Mouse (Mus musculus): ENCODE data around the gene Thbs1. TPM values are rescaled to one million over a fixed set of nuclear protein-coding genes. Genes with fewer than 3 reads are reported as not detected.

Thbs1 gene
- polyA plus RNA-seq, 1 experiment: 11.7 TPM

GRCm38 (mm10) chr2:118160547-118160946, 48.9 kb downstream of the Thbs1 start:
- H3K36me3 ChIP-seq (ENCODE audit: control insufficient read depth, insufficient read depth, low read length): no peaks in the 10 kb centered on the region
- WGBS: 81% methylated on average over 6 of the region's 6 CpGs
- TF ChIP-seq POLR2A (IDR thresholded peaks at IDR 0.05; ENCODE audit: low read depth, low read length): no peak
- H3K27me3 ChIP-seq (ENCODE audit: control insufficient read depth, insufficient read depth, low read length): no peaks in the 10 kb centered on the region
- H3K27ac ChIP-seq (ENCODE audit: insufficient read depth, low read length): no peak overlapping the region
- DNase-seq (ENCODE audit: low read depth in 1 of 2, low spot score in 2 of 2): no peak
- no peak overlapping the region for H3K4me3 ChIP-seq (ENCODE audit: extremely low read depth, insufficient read depth, insufficient read length)
- no peaks in the 10 kb centered on the region for H3K4me1 ChIP-seq (ENCODE audit: control insufficient read depth, insufficient read depth, insufficient read length)

- H3K27ac ChIP-seq (ENCODE audit: insufficient read depth, low read length): no peak overlapping the region
- TF ChIP-seq POLR2A (IDR thresholded peaks at IDR 0.05; ENCODE audit: low read depth, low read length): no peak
- TF ChIP-seq CTCF (IDR thresholded peaks at IDR 0.05; ENCODE audit: extremely low read depth, insufficient read depth, insufficient read length, insufficient replicate concordance): no peak
- DNase-seq (ENCODE audit: low read depth in 1 of 2, low spot score in 2 of 2): no peak
- 91% methylated on average over 2 of the region's 2 CpGs for WGBS
- H3K27me3 ChIP-seq (ENCODE audit: control insufficient read depth, insufficient read depth, low read length): no peaks in the 10 kb centered on the region
- H3K4me3 ChIP-seq (ENCODE audit: extremely low read depth, insufficient read depth, insufficient read length): no peak overlapping the region
- H3K4me1 ChIP-seq (ENCODE audit: control insufficient read depth, insufficient read depth, insufficient read length): no peaks in the 10 kb centered on the region
- H3K36me3 ChIP-seq (ENCODE audit: control insufficient read depth, insufficient read depth, low read length): no peaks in the 10 kb centered on the region
Measured at GRCm38 (mm10) chr2:118160991-118161390, 49.3 kb downstream of the Thbs1 start.

- Histone ChIP-seq H3K27me3 (ENCODE audit: control insufficient read depth, insufficient read depth, low read length) (no peaks in the 10 kb centered on the region), H3K4me1 (ENCODE audit: control insufficient read depth, insufficient read depth, insufficient read length) (no peaks in the 10 kb centered on the region), H3K36me3 (ENCODE audit: control insufficient read depth, insufficient read depth, low read length) (no peaks in the 10 kb centered on the region), H3K27ac (ENCODE audit: insufficient read depth, low read length) (no peak overlapping the region), H3K4me3 (ENCODE audit: extremely low read depth, insufficient read depth, insufficient read length) (no peak overlapping the region)
- DNase-seq (ENCODE audit: low read depth in 1 of 2, low spot score in 2 of 2): no peak
- TF ChIP-seq CTCF (IDR thresholded peaks at IDR 0.05; ENCODE audit: extremely low read depth, insufficient read depth, insufficient read length, insufficient replicate concordance) (no peak), POLR2A (IDR thresholded peaks at IDR 0.05; ENCODE audit: low read depth, low read length) (no peak)
- WGBS: 82% methylated on average over 5 of the region's 5 CpGs
Measured at GRCm38 (mm10) chr2:118162486-118162885, 50.8 kb downstream of the Thbs1 start.

GRCm38 (mm10) chr2:118164137-118164536, 52.5 kb downstream of the Thbs1 start:
- TF ChIP-seq CTCF (IDR thresholded peaks at IDR 0.05; ENCODE audit: extremely low read depth, insufficient read depth, insufficient read length, insufficient replicate concordance): no peak
- Histone ChIP-seq H3K27ac (ENCODE audit: insufficient read depth, low read length) (no peak overlapping the region), H3K4me3 (ENCODE audit: extremely low read depth, insufficient read depth, insufficient read length) (no peak overlapping the region), H3K27me3 (ENCODE audit: control insufficient read depth, insufficient read depth, low read length) (no peaks in the 10 kb centered on the region), H3K4me1 (ENCODE audit: control insufficient read depth, insufficient read depth, insufficient read length) (no peaks in the 10 kb centered on the region), H3K36me3 (ENCODE audit: control insufficient read depth, insufficient read depth, low read length) (no peaks in the 10 kb centered on the region)
- 87% methylated on average over 6 of the region's 6 CpGs for WGBS
- DNase-seq (ENCODE audit: low read depth in 1 of 2, low spot score in 2 of 2): no peak

GRCm38 (mm10) chr2:118165691-118166090, 54.0 kb downstream of the Thbs1 start:
- H3K27me3 ChIP-seq (ENCODE audit: control insufficient read depth, insufficient read depth, low read length): no peaks in the 10 kb centered on the region
- 83% methylated on average over 2 of the region's 2 CpGs for WGBS
- H3K36me3 ChIP-seq (ENCODE audit: control insufficient read depth, insufficient read depth, low read length): no peaks in the 10 kb centered on the region
- no peak for DNase-seq (ENCODE audit: low read depth in 1 of 2, low spot score in 2 of 2)
- no peak overlapping the region for H3K4me3 ChIP-seq (ENCODE audit: extremely low read depth, insufficient read depth, insufficient read length)
- H3K27ac ChIP-seq (ENCODE audit: insufficient read depth, low read length): no peak overlapping the region
- H3K4me1 ChIP-seq (ENCODE audit: control insufficient read depth, insufficient read depth, insufficient read length): no peaks in the 10 kb centered on the region
- no peak for TF ChIP-seq CTCF (IDR thresholded peaks at IDR 0.05; ENCODE audit: extremely low read depth, insufficient read depth, insufficient read length, insufficient replicate concordance)
- no peak for TF ChIP-seq POLR2A (IDR thresholded peaks at IDR 0.05; ENCODE audit: low read depth, low read length)

- H3K4me3 ChIP-seq (ENCODE audit: extremely low read depth, insufficient read depth, insufficient read length): no peak overlapping the region
- H3K36me3 ChIP-seq (ENCODE audit: control insufficient read depth, insufficient read depth, low read length): no peaks in the 10 kb centered on the region
- no peak for DNase-seq (ENCODE audit: low read depth in 1 of 2, low spot score in 2 of 2)
- H3K27me3 ChIP-seq (ENCODE audit: control insufficient read depth, insufficient read depth, low read length): no peaks in the 10 kb centered on the region
- 72% methylated on average over 4 of the region's 4 CpGs for WGBS
- no peak for TF ChIP-seq CTCF (IDR thresholded peaks at IDR 0.05; ENCODE audit: extremely low read depth, insufficient read depth, insufficient read length, insufficient replicate concordance)
- TF ChIP-seq POLR2A (IDR thresholded peaks at IDR 0.05; ENCODE audit: low read depth, low read length): no peak
- H3K4me1 ChIP-seq (ENCODE audit: control insufficient read depth, insufficient read depth, insufficient read length): no peaks in the 10 kb centered on the region
- no peak overlapping the region for H3K27ac ChIP-seq (ENCODE audit: insufficient read depth, low read length)
Measured at GRCm38 (mm10) chr2:118167731-118168130, 56.1 kb downstream of the Thbs1 start.

- no peaks in the 10 kb centered on the region for H3K36me3 ChIP-seq (ENCODE audit: control insufficient read depth, insufficient read depth, low read length)
- no peak for DNase-seq (ENCODE audit: low read depth in 1 of 2, low spot score in 2 of 2)
- TF ChIP-seq POLR2A (IDR thresholded peaks at IDR 0.05; ENCODE audit: low read depth, low read length): no peak
- no peak for TF ChIP-seq CTCF (IDR thresholded peaks at IDR 0.05; ENCODE audit: extremely low read depth, insufficient read depth, insufficient read length, insufficient replicate concordance)
- 80% methylated on average over 1 of the region's 1 CpGs for WGBS
- no peaks in the 10 kb centered on the region for H3K27me3 ChIP-seq (ENCODE audit: control insufficient read depth, insufficient read depth, low read length)
- H3K27ac ChIP-seq (ENCODE audit: insufficient read depth, low read length): no peak overlapping the region
- no peak overlapping the region for H3K4me3 ChIP-seq (ENCODE audit: extremely low read depth, insufficient read depth, insufficient read length)
- no peaks in the 10 kb centered on the region for H3K4me1 ChIP-seq (ENCODE audit: control insufficient read depth, insufficient read depth, insufficient read length)
Measured at GRCm38 (mm10) chr2:118168225-118168624, 56.5 kb downstream of the Thbs1 start.

Data from spleen, adult 2 months (tissue).